Mouse (Mus musculus) embryonic facial prominence, embryonic 11.5 days (tissue): Measurements from ENCODE around the gene Tmc7. TPM values are rescaled to one million over a fixed set of nuclear protein-coding genes. Genes with fewer than 3 reads are reported as not detected.

Source experiments
- ATAC-seq: fragments of 200-750 bp; cut with Nextera tagmentation; replicated peaks from 2 replicates; pipeline ENCODE4 v1.8.0; 2017; ENCODE audit warnings: low read depth; ENCODE audit not compliant: insufficient number of reproducible peaks, low FRiP score, low TSS enrichment
- DNase-seq: peaks from one replicate; pipeline ENCODE4 v3.0.0-alpha.2; 2015; ENCODE audit warnings: low spot score
- H3K27ac ChIP-seq: fragments of 300-500 bp; sonication (generic); replicated peaks from 2 replicates; pipeline ENCODE4 v1.5.1; 2014; ENCODE audit warnings: mild to moderate bottlenecking, low read depth, low read length, control low read depth
- H3K27me3 ChIP-seq: fragments of 300-500 bp; sonication (generic); 2 replicates; pipeline ENCODE4 v1.6.1; 2014; ENCODE audit warnings: mild to moderate bottlenecking, low read length, moderate library complexity, mixed read lengths; ENCODE audit not compliant: control insufficient read depth, insufficient read depth
- H3K36me3 ChIP-seq: fragments of 300-500 bp; sonication (generic); replicated peaks from 2 replicates; pipeline ENCODE4 v1.6.1; 2014; ENCODE audit warnings: low read depth, mild to moderate bottlenecking, low read length, moderate library complexity, mixed read lengths; ENCODE audit not compliant: control insufficient read depth, insufficient read depth
- H3K4me1 ChIP-seq: fragments of 300-500 bp; sonication (generic); 2 replicates; pipeline ENCODE4 v1.6.1; 2014; ENCODE audit warnings: low read length, mixed read lengths; ENCODE audit not compliant: control insufficient read depth, insufficient read depth
- H3K4me2 ChIP-seq: fragments of 300-500 bp; sonication (generic); 2 replicates; pipeline ENCODE4 v1.6.1; 2014; ENCODE audit warnings: low read depth, mild to moderate bottlenecking, control low read depth, low read length, moderate library complexity
- H3K4me3 ChIP-seq: fragments of 300-500 bp; sonication (generic); 2 replicates; pipeline ENCODE4 v1.5.1; 2014; ENCODE audit warnings: low read depth, low read length, control low read depth
- H3K9ac ChIP-seq: fragments of 300-500 bp; sonication (generic); replicated peaks from 2 replicates; pipeline ENCODE4 v1.6.1; 2014; ENCODE audit warnings: mild to moderate bottlenecking, control low read depth, low read length
- H3K9me3 ChIP-seq: fragments of 300-500 bp; sonication (generic); replicated peaks from 2 replicates; pipeline ENCODE4 v1.6.1; 2016; ENCODE audit warnings: mild to moderate bottlenecking, low read length, inconsistent platforms, mixed read lengths; ENCODE audit not compliant: control insufficient read depth
- WGBS: fragments of 180-500 bp; shearing (Covaris S2); extraction: QIAGEN DNeasy Blood & Tissue Kit; methylation state at CpG from one replicate; pipeline ENCODE4 v1.1.7; 2014; 5-methylcytosine and 5-hydroxymethylcytosine counted together
- polyA plus RNA-seq: library from polyadenylated mRNA; unstranded; fragments of >200 nt; fragmentation: Nextera tagmentation; extraction: Ambion mirVana; gene quantifications from 2 replicates; pipeline ENCODE4 v1.2.1, GENCODE M21; 2014

The Tmc7 gene
- polyA plus RNA-seq, 1 experiment from 2014 or later = 7.3 TPM

GRCm38 (mm10) chr7:118611933-118612332 is 27.4 kb upstream of the Tmc7 start:
- H3K9me3 ChIP-seq = no peaks in the 10 kb centered on the region
- ATAC-seq = no peak
- H3K9ac ChIP-seq = no peak overlapping the region
- H3K4me1 ChIP-seq = no peaks in the 10 kb centered on the region
- 78% methylated on average over 8 of the region's 8 CpGs for WGBS
- H3K27ac ChIP-seq = no peak overlapping the region
- no peak overlapping the region for H3K4me2 ChIP-seq
- no peaks in the 10 kb centered on the region for H3K36me3 ChIP-seq
- H3K4me3 ChIP-seq = no peak overlapping the region
- no peak for DNase-seq
- no peaks in the 10 kb centered on the region for H3K27me3 ChIP-seq

- H3K27me3 ChIP-seq = no peaks in the 10 kb centered on the region
These were observed 26.7 kb upstream of the Tmc7 start for GRCm38 (mm10) chr7:118611185-118611749.

GRCm38 (mm10) chr7:118610721-118611120 is 26.2 kb upstream of the Tmc7 start:
- 88% methylated on average over 13 of the region's 13 CpGs for WGBS
- ATAC-seq = no peak

More at GRCm38 (mm10) chr7:118611185-118611749, 26.7 kb upstream of the Tmc7 start:
- ATAC-seq (no peak), DNase-seq (no peak)
- 89% methylated on average over 4 of the region's 4 CpGs for WGBS
- Histone ChIP-seq H3K36me3 (no peaks in the 10 kb centered on the region), H3K27ac (no peak overlapping the region), H3K4me3 (no peak overlapping the region), H3K9ac (no peak overlapping the region), H3K9me3 (no peaks in the 10 kb centered on the region), H3K4me2 (no peak overlapping the region), H3K4me1 (no peaks in the 10 kb centered on the region)

GRCm38 (mm10) chr7:118609815-118610214 is 25.3 kb upstream of the Tmc7 start:
- no peak overlapping the region for H3K27ac ChIP-seq
- no peak for DNase-seq
- H3K9ac ChIP-seq = no peak overlapping the region
- H3K4me3 ChIP-seq = no peak overlapping the region
- H3K4me2 ChIP-seq = no peak overlapping the region
- H3K27me3 ChIP-seq = no peaks in the 10 kb centered on the region
- 89% methylated on average over 7 of the region's 7 CpGs for WGBS
- H3K9me3 ChIP-seq = no peaks in the 10 kb centered on the region
- H3K4me1 ChIP-seq = no peaks in the 10 kb centered on the region
- no peaks in the 10 kb centered on the region for H3K36me3 ChIP-seq
- ATAC-seq = no peak

More at GRCm38 (mm10) chr7:118610721-118611120, 26.2 kb upstream of the Tmc7 start:
- no peaks in the 10 kb centered on the region for H3K36me3 ChIP-seq
- H3K4me2 ChIP-seq = no peak overlapping the region
- no peaks in the 10 kb centered on the region for H3K27me3 ChIP-seq
- no peaks in the 10 kb centered on the region for H3K9me3 ChIP-seq
- no peak for DNase-seq
- H3K4me3 ChIP-seq = no peak overlapping the region
- H3K27ac ChIP-seq = no peak overlapping the region
- no peak overlapping the region for H3K9ac ChIP-seq
- H3K4me1 ChIP-seq = no peaks in the 10 kb centered on the region

GRCm38 (mm10) chr7:118604842-118605241 is 20.3 kb upstream of the Tmc7 start:
- DNase-seq (no peak), ATAC-seq (no peak)
- H3K27ac ChIP-seq = no peak overlapping the region
- no peak overlapping the region for H3K4me2 ChIP-seq
- no peak overlapping the region for H3K9ac ChIP-seq
- no peaks in the 10 kb centered on the region for H3K9me3 ChIP-seq
- 79% methylated on average over 8 of the region's 8 CpGs for WGBS
- no peaks in the 10 kb centered on the region for H3K27me3 ChIP-seq
- H3K36me3 ChIP-seq = no peaks in the 10 kb centered on the region
- no peak overlapping the region for H3K4me3 ChIP-seq
- H3K4me1 ChIP-seq = no peaks in the 10 kb centered on the region

GRCm38 (mm10) chr7:118599954-118600631 is 15.6 kb upstream of the Tmc7 start:
- Histone ChIP-seq H3K9ac (no peak overlapping the region), H3K27me3 (peaks cover 11% of the 10 kb centered on the region), H3K4me1 (no peaks in the 10 kb centered on the region), H3K36me3 (no peaks in the 10 kb centered on the region), H3K4me2 (no peak overlapping the region), H3K4me3 (no peak overlapping the region), H3K27ac (no peak overlapping the region), H3K9me3 (no peaks in the 10 kb centered on the region)
- DNase-seq (no peak), ATAC-seq (no peak)
- WGBS = 76% methylated on average over 12 of the region's 12 CpGs

- 4% methylated on average over 23 of the region's 23 CpGs for WGBS
- H3K27me3 ChIP-seq = peaks cover 11% of the 10 kb centered on the region
- no peaks in the 10 kb centered on the region for H3K9me3 ChIP-seq
- DNase-seq (no peak), ATAC-seq (no peak)
- peak within 1 kb of the TSS; percentile 18 for H3K4me3 ChIP-seq
- H3K27ac ChIP-seq = no peak within 1 kb of the TSS
- H3K9ac ChIP-seq = peak within 1 kb of the TSS; percentile 18; the same call in 1 of the 2 replicates
- H3K4me2 ChIP-seq = peak within 1 kb of the TSS; percentile 40
- no peaks in the 10 kb centered on the region for H3K36me3 ChIP-seq
- H3K4me1 ChIP-seq = peaks cover 5% of the 10 kb centered on the region
These were observed 12.7 kb upstream of the Tmc7 start, which contains the start of gene Tmc5 for GRCm38 (mm10) chr7:118597201-118597600. Gene Tmc5 (plus strand): TSS chr7:118597297.

GRCm38 (mm10) chr7:118596271-118596670 is 11.7 kb upstream of the Tmc7 start:
- WGBS = 78% methylated on average over 11 of the region's 11 CpGs
- Histone ChIP-seq H3K27me3 (peaks cover 11% of the 10 kb centered on the region), H3K4me3 (no peak overlapping the region), H3K9me3 (no peaks in the 10 kb centered on the region), H3K27ac (no peak overlapping the region), H3K9ac (no peak overlapping the region), H3K36me3 (no peaks in the 10 kb centered on the region), H3K4me1 (peaks cover 5% of the 10 kb centered on the region), H3K4me2 (no peak overlapping the region)
- no peak for DNase-seq
- ATAC-seq = no peak
